Mouse (Mus musculus) spleen, adult 18-20 months (tissue): Measurements from ENCODE around the gene Hist2h2bb.
"Not testable (repeated sequence)": the region's sequence is repeated elsewhere in the genome, so short reads cannot be mapped to it uniquely, and the experiment has no call there.

Source experiments
- DNase-seq, 2 experiments: peaks; one replicate each; pipeline ENCODE4 v3.0.0; 2022; ENCODE audit warnings: mixed read lengths in 2 of 2

Hist2h2bb gene

DNA sequence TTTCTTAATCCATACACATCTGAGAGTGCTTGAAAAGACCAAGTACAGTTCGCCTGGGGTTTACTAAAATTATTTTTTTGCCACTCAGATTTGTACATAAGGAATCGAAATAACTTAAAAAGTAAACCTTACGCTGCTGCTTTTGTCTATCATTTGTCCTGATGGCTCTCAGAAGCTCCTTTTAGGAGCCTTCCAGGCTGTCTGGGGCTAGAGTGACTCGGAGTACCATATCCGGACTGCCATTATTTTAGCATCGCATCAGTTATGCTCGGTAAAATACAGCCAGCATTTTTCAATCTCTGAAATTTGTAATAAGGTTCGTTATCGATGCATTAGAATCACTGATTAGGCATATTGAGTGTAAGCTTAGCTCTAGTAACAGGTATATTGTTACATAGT lies 28.8 kb upstream of the Hist2h2bb start:
- no peak for DNase-seq

DNA sequence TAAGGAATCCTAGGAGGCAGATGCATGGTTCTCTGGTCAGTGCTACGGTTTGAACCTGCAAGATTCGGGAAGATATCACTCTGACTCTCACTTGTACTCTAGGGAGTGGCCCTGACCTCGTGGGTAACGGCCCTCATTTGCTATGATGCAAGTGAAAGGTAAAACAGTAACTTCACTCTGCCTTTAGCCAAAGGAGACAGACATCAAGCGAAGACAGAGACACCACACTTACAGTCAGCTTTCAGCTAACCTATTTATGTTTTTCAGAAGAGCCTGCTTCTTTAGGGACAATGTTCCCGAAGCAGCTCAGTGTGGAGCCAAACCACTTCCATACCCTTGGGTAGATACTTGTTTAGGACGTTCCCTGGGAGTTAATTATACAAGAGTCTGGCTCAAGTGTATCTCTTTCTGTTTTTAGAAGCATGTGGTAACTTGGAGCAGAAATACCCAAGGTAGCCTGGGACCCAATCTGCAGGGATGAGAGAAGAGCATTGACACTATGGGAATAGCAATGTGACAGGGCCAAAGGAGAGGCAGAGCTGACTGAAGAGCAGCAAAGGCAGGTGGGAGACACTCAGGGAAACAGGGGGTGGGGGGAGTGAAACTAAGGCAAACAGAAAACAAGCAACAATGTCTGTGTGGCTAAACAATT lies 25.5 kb upstream of the Hist2h2bb start:
- no peak for DNase-seq

DNA sequence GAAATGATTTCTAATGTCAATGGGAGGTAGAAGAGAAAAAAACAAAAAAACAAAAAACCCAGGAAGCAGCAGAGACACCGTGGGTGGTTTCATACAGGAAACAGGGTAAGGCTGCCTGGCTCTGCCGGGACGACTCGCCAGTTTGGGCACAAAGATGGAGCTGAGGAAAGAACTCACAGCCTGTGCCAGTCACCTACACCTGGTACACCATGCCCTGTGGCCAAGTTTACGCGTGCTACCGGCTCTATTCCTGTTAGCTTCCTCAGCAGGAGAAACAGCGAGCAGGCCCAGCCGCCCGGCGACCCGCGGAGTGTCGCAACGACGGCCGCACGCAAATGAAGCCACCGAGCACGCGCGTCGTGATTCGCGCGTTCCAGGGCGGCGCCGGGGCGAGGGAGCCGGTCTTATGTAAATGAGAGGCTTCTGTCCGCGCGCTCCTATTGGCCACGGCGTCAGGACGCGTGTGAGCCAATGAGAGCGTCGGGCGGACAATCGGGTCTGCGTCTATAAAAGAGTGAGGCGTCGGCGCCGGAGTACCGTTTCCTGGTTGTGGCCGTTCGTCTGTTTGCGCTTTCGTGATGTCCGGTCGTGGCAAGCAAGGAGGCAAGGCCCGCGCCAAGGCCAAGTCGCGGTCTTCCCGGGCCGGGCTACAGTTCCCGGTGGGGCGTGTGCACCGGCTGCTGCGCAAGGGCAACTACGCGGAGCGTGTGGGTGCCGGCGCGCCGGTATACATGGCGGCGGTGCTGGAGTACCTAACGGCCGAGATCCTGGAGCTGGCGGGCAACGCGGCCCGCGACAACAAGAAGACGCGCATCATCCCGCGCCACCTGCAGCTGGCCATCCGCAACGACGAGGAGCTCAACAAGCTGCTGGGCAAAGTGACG lies 24.3 kb upstream of the Hist2h2bb start, which contains the start of gene Hist2h2aa1:
Gene Hist2h2aa1 (plus strand): TSS at position 495 of the 884 bp plus-strand sequence.
- DNase-seq = peak; percentile 83

DNA sequence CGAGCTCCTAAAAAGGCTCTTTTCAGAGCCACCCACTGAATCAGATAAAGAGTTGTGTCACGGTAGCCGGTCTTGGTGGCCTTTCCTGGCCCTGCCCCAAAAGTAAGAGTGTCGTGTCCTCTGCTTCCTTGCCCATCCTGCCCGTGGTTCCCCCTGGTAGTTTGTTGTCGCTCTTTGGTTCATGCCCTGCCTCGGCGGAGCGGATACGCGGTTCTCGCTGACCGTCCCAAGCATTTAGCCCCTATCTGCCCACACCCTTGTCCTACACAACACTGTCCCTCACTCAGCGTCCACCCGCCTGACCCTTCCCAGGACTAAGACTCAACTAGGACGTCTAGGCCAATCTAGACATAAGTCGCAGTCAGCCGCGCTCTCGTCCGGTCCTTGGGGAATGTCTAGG lies 23.5 kb upstream of the Hist2h2bb start:
- not testable (repeated sequence) for DNase-seq

DNA sequence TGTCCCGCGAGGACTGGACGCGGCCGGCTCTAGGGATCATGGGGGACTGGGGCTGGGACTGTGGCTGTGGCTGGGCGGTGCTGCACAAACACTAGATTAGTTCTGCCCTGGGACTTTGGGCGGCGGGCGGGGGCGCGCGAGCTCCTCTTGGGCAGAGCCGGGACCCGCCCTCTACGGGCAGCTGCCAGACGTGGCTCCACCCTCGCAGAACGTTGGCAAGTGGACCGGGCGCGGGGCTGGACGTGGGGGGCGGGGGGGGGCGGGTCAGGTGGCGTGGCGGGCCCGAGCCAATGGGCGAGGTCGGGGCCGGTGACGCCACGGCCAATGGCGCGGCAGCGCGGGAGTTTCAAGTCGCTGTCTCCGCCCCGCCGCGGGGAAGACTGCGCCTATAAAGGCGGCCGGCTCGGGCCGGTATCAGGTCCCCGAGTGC lies 23.1 kb upstream of the Hist2h2bb start, which contains the start of gene Hist2h3c1:
Gene Hist2h3c1 (plus strand): TSS at position 259 of the 430 bp plus-strand sequence.
- DNase-seq = not testable (repeated sequence)

DNA sequence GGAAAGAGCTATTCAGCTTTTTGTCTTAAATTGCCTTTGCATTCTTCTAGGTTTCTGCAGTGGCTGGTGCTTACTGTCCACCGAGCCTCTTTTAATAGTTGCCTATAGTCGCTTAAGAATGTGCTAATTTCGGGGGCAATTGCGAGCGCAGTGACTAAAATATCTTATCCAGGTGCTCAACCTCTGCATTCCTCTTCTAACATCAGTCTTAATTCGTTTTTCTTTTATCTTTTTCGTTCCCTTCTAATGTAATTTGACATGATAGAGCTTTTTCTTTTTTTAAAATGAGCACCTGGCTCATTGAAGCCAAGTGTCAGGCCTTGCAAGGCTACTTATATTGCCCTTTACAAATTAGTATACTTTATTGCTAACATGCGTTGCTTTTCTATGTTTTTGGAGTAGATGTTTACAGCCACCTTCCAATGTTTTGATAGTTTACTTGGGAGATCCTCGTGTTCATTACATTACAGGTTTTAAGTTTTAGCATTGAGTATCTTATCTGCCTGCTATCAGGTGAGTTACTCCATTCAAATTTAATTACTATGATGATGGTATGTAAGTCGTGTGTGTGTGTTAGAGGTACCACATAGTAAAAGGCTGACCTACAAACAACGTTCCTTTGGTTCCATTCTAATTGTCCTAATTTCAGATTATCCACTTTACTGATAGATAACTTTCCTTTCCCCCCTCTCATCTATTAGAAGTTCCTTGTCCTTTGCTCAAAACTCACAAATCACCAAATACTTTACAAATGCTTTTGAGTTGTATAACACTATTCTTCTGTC lies 22.0 kb upstream of the Hist2h2bb start:
- DNase-seq = no peak

DNA sequence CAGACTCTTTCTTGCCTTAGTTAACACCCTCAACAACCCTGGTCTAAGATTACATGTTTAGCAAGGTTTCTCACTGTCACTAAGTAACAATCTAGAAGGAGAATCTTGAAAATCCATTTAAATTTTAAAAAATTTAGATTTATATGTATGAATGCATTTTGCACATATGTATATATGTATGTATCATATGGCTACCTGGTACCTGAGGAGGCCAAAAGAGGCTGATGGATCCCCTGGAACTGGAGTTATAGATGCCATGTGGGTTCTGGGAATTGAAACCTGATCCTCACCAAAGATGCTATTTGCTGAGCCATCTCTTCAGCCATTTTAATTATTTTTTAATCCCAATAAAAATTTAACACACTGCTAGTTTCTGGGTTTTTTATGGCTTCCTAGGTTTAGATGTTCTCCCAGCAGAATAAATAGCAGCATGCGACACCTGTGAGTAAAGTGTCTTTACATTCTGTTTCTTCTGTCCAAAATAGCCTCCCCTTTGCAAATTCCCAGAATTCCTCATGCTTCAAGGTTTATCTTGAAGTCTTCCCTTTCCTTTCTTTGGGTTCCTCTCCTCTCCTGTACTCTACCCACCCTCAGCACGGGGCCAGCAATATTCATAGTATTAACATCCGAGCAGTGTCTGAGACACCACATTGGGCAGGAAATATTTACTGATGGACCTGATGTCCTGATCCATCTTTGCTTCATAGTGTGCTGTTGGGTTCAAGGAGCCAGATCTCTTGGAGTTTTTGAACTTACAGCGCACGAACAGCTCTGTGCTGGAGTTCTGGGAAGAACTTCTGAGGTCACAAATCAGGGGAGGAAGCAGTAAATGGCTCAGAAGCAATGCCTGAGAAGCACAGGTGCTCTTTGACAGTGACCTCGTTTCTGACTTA lies 21.2 kb upstream of the Hist2h2bb start:
- DNase-seq = no peak

DNA sequence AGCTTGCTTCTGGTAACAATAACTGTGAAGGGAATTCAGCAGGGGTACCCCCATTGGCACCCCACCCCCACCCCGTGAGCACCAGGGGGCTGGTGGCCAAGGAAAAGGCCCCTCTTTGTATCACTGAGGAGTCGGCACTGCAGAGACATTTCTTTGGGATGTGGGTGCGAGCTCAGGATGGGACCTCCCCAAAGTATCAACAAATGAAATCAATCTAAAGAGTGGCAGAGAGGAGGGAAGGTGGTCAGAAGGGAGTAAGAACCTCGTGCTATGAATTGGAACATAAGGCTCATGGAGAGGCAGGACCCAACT lies 20.6 kb upstream of the Hist2h2bb start:
- no peak for DNase-seq

DNA sequence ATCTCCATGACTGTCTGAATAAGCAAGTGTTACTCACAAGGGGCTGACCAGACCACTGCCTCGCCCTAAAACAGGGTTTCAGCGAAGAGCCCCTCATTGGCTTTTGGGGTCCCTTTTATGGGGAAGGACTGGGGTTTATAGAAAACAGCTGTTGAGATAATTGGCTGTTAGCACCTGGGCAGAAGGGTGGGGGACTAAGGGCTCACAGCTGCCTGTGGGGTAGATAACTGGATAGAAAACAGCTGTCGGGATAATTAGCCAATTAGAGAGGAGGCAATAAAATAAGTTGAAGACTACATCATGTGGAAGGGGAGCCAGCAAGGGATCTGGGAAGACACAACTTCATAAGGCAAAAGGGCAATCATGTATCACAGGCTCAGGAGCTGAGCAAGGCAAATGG lies 18.7 kb upstream of the Hist2h2bb start:
- no peak for DNase-seq

DNA sequence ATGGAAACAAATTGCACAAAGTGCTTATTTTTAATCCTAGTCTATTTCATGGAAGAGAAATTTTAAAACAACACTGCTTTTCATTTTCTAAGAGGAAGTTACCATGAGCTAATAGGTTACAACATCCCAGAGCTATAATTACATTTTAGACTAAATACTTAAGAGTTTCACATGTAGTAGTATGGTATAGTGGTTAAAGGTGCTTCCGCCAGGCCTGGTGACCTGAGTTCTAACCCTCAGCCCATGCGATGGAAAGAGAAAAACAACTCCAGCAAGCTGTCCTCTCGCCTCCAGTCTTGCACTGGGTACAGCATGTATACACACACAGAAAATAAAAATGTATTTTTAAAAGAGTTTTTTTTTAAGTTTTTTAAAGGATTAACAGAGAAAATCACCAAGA lies 17.8 kb upstream of the Hist2h2bb start:
- DNase-seq = no peak

DNA sequence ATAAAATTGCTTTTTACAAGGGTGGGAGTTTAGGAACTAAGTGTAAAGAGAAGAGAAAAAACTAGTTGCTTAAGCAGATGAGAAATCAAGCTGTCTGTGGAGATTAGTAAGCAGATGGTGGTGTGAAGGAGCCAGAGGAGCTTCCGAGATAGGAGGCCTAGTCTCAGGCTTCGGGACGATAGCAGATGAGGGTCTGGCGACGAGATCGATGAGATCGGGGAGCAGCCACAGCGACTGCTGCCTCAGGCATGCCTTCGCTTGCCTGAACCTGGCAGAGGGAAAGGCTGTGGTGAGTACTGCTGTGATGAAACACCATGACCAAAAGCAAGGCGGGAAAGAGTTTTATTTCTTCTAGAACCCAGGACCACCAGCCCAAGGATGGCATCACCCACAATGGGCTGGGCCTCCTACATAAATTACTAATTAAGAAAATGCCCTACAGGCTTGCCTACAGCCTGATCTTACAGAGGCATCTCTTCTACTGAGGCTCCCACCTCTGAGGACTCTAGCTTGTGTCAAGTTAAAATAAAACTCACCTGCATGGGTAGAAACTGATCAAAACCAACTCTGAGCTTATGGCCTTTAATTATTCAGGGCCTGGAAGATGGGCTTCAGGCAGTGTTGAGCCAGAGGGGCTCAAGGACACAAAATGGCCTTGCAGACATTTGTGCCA lies 14.7 kb upstream of the Hist2h2bb start:
- DNase-seq = no peak

DNA sequence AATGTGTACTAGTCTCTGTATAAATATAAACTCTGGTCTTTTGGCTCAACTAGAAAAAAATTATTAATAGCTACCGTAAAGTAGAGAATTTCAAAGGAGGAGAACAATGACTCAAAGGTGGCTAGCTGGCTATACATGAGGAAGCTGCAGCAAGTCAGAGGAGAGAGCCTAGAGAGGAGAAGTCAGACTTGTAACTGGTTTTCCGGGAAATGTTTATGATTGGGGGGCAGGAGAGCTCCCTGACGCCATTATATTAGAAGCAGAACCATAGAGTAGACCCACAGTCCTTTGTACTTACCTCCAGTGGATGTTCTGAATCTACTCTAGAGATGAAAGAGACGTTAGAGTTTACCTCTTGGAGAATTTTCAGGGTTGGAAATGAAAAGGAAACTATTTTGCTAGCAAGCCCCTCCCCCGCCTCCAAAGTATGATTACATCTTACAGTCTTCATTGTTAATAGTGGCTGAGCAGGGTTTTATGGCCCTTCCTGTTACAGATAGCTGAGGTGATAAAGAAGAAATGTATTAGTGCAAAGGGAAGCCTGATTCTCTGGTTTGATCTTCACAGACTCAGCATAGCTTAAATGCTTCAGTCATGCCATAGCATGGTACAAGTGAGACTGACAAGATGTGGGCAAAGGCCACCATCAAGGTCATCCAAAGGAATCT lies 13.5 kb upstream of the Hist2h2bb start:
- no peak for DNase-seq

DNA sequence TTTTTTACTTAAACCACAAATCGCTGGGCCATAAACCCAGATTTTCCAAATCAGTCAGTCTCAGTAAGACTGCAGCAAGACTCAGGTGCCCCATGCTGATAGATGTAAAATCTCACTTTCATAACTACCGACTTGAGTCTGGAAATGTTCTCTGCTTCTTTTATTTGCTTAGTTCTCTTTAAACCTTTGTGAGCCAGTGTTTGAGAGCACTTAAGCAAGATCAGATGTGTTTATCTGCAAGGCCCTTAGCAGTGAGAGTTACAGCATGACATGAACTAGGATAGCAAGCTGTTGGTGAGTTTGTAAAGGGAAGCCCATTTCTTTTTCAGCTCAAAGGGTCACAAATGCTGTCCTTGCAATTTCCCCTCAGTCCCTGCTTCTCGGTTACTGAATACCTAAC lies 12.4 kb upstream of the Hist2h2bb start:
- no peak for DNase-seq

DNA sequence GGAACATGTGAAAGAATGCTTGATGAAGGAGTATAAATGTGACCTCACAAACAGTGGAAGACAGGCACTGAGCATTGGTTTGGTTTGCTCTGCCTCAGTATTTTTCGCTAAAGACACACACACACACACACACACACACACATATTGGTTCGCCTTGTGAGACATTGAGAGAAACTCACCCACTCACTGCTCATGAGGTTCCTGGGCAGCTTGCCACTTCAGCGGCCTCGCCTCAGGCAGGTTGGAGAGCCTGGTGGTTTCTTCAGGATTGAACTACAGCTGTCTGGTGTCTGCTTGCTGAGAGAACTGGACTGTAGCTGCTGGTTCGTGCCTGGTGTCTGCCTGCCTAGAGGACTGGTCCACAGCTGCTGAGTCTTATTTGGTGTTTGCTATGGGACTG lies 9.3 kb upstream of the Hist2h2bb start:
- no peak for DNase-seq

DNA sequence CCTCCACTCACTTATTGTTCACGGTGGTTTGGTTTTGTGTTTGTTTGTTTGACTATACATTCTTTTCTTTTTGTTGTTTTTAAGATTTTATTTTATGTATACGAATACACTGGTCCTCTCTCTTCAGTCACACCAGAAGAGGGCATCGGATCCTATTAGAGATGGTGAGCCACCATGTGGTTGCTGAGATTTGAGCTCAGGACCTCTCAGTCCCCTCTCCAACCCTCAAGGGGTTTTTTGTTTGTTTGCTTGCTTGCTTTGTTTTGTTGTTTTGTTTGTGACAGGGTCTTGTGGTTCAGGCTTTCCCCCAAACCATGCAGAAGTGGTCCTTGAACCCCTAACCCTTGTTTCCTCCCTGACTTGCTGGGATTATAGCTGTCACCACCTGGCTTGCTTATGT lies 7.9 kb upstream of the Hist2h2bb start:
- DNase-seq = no peak

DNA sequence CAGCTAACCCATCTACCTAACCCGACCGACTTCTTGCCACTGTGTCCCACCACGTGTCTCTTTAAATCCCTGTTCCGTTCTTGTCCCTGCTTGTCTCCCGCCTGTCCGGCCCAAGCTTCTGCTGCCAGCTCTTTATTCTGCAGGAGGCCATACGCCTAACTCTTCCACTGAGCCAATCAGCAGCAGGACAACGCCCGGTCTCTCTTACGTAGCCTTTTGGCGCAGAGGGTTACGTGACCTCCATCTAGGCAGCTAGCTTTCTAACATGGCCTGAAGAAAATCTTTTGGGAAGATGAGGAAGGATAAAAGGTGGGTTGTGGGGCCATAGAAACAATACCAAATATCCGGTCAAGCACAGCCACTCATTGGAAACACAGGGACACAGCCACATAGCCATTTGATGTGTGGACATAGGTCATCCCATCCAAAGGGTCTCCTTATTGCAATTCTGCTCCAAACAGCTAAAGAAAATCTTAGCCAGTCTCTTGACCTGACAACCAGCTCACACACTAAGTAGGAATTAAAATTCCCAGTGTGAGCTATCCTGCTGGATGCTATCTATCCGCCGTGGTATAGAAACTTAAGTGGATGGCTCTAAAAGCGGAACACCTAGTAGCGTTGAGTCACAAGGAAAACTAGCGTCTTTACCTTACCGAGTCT lies 7.2 kb upstream of the Hist2h2bb start:
- DNase-seq = peak; percentile 49 to 57

DNA sequence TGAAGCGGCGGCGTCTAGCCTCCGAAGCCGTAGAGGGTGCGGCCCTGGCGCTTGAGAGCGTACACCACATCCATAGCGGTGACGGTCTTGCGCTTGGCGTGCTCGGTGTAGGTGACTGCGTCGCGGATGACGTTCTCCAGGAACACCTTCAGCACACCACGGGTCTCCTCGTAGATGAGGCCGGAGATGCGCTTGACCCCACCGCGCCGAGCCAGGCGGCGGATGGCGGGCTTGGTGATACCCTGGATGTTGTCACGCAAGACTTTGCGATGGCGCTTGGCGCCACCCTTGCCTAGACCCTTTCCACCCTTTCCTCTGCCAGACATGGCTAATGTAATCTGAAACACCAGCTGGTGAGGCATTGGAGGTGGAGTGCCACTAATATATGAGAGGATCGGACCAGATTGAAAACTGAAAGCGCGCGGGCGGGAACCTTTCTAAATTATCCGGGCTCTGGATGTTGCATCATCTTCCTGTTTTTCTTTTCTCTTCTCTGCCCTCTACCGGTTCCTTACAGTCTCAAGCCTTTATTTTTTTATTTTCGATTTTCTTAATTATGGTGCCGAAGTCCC lies 6.5 kb upstream of the Hist2h2bb start, which contains the start of gene Hist2h4:
Gene Hist2h4 (minus strand): TSS at position 333 of the 572 bp plus-strand sequence.
- peak; percentile 87 to 91 for DNase-seq

DNA sequence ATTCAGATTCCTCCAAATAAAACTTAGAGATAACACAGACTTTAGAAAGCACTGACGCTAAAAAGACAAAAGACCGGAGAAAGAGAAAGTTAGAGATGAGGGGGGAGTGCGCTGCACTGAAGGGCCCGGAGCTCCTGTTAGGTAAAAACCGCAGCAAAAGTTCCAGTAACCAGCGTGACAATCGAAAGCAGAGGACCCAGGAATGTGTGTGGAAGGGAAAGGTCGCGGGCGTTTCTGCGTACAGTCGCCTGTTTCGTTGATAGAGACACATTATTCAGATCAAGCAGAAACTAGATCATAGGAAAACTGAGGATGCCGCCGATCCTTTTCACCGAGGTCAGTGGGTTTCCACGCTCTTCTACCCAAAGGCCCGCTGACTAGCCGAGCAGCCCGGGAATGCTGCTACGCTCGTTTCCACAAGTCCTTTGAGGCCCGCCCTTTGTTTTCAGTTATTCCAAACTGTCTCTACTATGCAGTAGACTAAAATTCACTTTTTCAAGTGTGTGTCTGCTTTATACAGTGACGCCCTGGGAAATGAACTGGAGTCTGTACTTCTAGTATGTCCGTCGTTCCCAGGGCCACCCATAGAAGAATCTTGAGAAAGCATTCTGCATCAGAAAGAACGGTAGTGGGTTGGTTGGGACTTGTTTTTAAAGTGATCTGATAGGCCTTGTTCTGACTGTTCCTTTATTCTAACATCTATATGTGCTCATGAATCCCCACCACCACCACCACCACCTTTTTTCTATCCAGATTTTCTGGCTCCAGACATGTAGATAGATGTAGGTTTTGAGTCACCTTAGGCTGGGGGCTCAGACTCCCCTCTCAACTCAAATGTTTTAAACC lies 5.8 kb upstream of the Hist2h2bb start:
- DNase-seq = peak; percentile 40 to 52

DNA sequence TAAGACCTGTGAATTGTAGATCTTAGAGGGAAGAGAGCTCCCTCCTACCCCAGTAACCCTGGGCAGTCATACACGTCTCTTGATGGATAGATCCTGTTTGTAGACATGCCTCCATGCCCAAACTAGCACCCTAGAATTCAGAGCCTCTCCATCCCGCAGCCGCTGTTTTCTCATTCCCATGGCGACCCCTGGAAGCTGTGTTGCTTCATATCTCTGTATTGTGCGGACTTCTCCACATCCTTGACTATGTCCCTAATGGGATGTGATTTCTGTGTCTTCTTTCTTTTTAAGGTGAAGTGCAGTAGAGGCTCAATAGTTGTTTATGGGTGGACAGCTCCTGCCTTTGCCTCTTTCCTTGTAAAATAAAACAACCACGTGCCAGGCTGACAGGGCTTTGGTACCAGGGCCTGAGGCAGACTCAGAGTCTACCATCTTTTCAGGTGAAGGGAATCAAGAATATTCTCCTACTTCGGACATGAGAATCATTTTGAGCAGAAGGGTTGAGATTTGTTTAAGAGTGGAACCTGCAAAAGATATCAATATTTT lies 5.1 kb upstream of the Hist2h2bb start:
- DNase-seq = no peak
